Mouse (Mus musculus) c-Kit-positive CD71-positive TER-119-positive erythroid progenitor cells, embryonic 14.5 days (primary cell): Measurements from ENCODE around the gene Noc4l.

Experiments
- DNase-seq: peaks from one replicate; pipeline ENCODE4 v3.0.0-alpha.2; 2013; ENCODE audit warnings: low spot score

Gene Noc4l

DNA sequence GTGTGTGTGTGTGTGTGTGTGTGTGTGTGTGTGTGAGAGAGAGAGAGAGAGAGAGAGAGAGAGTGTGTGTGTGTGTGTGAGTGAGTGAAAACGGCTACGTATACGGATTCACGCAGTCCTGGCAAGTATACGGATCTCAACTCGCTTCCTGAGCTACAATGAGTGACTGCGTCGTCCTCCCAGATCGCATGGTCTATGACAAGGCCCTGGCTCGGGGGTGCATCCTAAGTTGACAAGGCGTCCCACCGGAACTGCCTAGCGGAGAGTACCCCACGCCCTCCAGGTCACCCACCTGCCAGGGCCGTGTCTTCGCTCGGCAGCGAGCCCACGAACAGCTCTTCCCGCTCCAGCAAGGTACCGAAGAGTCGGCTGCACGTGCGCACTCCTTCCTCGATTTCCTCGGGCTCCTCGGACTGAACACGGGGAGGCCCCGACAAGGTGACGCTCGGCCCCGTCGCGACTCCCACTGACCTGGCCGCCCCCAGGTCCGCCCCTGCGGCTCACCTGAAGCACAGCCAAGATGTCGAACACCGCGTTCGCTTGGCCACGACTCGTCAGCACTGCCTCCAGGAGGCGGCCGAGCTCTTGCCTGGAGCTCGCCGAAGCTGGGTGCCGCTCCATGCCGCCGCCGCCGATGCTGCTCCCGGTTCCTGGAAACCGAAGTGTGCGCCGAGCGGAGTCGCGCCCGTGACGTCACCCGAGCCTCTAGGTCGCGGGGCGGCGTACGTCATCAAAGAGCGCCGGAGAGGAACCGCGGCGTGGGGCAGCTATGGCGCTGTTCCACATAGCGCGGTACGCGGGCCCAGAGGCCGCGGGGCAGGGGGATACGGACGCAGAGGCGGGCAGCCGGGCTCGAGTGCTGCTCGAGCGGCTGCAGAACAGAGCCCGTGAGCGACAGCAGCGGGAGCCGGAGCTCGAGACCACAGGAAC is at the start of gene Noc4l, which contains the start of gene Ddx51:
TSS of gene Noc4l (minus strand) at position 699 of the 930 bp plus-strand sequence.
TSS of gene Ddx51 (plus strand) at position 733 of the 930 bp plus-strand sequence.
- DNase-seq = peak; percentile 96

DNA sequence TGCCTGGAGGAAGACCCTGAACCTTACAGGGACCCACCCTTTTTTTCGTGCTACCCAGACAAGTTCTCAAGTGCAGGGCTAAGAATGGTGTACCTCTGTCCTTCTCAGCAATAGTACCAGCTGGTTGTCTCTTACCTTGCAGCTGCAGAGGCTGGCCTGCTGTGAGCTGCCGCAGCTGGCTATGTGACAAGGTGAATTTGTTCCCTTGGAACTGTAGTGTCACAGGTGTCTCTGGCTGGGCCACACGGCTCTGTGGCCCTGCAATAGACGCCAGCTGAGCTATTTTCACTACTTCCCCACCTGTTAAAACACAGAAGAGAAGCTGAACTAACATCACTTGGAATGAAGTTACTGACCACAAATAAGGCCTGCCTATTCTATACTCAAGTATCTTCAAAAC is 45.4 kb upstream of the Noc4l start:
- DNase-seq = no peak

DNA sequence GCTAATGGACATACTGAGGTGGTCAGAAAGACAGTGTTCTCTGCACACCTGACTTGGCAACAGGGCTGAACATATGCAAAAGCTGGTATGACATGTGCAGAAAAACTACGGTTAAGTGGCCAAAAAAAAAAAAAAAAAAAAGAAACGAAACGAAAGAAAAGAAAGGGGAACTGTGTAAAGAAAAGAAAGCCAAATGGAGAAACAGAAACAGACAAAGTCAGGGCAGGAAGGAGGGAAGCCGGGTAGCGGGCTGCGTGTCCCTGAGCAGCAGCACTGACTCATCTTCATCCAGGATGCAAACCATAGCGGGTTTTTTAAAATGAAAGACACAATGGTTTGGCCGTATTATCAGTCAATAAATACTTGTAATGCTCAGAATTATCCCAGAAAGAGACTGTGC is 28.8 kb upstream of the Noc4l start:
- no peak for DNase-seq

DNA sequence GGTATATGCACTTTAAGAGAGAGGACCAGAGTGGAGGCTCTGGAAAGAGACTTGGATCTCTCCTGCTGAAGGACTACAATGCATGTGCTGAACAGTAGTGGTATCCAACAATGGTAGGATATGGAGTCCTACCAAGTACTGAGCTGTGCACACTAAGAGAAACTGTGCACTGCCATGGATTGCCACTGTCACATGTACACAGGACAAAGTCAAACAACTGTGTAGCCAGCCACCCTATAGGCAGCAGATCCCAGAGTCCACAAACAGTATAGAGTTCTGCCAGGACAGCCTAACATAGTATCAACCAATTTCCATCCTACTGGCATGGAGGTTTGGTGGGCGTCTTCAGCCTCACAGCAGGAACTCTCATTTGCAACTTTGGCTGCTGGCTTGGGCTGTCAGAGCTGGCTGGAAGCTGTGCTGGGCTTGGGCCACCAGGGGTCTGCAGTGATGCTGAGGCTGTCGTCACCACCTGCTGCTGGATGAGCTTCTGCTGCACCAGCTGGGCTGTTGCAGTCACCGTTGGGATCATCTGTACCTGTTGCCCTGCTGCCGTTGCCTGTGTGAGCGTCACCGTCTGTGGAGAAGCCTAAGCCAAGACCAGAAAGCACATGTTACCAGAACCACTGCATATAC is 12.4 kb upstream of the Noc4l start:
- no peak for DNase-seq

DNA sequence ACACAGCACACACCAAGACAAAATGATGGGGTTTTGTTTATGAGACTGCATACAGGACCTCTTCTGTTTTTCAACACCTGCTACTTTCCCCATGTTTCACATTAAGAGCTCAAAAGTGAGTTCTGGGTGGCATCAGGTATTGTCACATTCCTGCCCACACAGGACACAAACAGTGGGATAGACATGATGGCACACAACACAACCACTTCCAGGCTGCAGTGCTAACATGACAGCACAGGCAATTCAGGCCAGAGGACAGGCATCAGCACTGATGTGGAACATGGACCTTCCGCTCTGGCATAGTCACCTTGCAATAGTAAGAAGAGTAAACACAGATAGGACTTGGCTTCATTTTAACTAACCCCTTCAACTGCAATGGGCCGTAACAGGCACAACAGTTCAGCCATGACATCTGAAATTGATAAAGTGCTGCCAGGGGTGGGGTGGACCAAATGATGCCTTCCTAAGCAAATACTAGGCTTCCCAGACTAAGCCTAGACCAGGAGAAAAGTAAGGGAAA is 11.6 kb upstream of the Noc4l start:
- no peak for DNase-seq

DNA sequence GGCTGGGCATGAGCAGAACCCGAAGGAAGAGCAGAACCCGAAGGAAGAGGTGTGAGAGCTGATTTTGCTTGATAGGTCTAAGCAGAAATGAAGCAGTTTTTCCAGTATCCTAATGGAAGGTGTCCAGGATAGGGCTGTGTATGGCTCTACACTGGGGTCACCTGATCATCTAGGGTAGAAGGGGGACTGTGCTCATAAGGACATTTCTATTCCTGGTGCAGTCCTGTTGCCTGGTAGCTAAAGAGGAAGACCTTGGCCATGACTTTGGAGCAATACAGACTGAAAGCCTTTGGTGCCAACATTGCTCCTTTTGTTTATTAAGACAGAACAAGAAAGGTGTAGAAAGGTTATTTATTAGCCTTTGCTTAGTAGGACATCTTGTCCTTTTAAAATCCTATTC is 10.8 kb upstream of the Noc4l start:
- no peak for DNase-seq

DNA sequence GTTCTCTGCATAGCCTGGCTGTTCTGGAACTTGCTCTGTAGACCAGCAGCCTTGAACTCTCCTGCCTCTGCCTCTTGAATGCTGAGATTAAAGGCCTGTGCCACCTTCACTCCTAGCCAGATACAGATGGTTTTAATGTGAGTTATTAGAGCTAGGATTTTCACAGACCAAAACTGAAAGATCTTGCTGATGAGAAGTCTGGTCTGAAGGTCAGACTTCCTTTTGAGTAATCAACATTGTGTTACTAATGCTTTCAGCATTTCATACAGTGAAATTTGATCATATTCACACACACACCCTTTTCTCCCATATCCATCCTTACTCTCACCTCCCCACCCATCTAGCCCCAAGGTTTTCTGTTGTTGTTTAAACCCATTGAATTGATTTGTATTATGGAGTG is 6.5 kb upstream of the Noc4l start:
- no peak for DNase-seq

DNA sequence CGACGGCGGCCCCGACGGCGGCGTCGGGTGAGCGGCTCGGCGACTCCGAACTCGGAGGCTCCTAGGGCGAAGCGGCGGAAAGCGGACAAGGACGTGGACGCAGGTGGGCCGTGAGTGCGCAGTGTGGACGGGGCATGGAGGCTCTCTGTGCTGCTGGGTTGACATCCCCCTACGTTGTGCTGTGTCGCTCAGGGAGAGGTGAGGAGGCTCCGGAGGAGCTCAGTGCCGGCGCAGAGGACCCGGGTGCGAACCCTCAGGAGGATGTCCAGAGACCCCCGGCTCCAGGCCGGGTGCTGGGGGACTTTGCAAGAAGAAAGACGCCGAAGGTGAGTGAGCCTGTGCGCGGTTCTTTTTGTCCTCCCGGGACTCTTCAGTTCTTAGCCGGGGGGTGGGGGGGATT is 469 bp upstream of the Noc4l start:
- DNase-seq = no peak

DNA sequence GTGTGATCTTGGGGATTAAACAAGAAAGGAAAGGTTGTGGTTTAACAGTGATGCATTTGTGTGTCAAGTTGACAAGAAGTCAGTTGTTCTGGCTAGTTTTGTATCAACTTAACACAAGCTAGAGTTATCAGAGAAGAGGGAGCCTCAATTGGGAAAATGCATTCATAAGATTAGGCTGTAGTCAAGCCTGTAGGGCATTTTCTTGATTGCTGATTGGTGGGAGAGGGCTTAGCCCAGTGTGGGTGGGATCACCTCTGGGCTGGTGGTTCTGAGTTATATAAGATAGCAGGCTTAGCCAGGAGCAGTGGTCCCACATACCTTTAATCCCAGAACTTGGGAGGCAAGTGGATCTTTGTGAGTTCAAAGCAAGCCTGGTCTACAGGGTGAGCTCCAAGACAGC is 6.8 kb downstream of the Noc4l start:
- DNase-seq = peak; percentile 62

DNA sequence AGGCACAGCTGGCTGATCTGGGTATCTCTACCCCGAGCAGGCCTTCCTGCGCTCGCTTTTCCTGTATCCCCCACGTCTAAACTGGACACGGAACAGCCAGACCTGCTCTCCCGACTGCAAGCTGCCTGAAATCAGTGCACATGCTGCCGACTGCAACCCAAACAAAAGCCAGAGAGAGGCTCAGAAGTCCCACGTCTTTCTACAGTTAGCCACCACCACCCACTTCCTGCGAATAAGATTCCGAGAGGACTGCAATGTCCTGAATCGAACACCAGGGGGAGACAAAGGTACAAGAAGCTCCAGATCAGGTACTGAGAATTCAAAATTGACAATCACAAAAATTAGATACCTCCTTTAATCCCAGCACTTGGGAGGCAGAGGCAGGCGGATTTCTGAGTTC is 13.8 kb downstream of the Noc4l start:
- DNase-seq = peak; percentile 75

DNA sequence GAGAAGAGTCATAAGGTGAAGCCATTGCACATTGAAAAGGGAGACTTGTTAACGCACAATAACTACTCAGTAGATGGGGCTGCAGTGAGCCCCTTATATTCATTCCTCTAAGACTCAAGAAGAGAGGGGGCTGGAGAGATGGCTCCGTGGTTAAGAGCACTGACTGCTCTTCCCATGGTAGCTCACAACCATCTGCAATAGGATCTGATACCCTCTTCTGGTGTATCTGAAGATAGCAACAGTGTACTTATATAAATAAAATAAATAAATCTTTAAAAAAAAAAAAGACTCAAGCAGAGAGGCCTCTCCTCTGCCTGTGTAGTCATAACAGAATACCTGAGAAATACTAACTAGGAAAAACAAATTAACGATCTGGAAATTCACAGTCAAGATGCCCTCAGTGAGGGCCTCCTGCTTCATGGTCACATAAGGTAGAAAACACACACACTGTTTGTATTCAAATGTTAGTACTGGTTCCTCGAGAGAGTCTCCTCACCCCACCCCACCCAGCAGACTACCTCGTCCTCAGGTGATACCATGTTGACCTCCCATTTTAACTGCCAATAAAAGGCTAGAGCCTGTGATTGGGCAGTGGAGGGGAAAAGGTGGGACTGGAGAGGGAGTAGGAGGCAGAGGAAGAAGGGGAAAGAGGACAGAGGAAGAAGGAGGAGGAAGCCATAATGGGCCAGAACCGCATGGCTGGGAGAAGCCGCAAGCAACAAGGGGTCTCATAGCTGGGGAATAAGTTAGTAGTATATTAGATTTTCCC is 14.7 kb downstream of the Noc4l start:
- no peak for DNase-seq

DNA sequence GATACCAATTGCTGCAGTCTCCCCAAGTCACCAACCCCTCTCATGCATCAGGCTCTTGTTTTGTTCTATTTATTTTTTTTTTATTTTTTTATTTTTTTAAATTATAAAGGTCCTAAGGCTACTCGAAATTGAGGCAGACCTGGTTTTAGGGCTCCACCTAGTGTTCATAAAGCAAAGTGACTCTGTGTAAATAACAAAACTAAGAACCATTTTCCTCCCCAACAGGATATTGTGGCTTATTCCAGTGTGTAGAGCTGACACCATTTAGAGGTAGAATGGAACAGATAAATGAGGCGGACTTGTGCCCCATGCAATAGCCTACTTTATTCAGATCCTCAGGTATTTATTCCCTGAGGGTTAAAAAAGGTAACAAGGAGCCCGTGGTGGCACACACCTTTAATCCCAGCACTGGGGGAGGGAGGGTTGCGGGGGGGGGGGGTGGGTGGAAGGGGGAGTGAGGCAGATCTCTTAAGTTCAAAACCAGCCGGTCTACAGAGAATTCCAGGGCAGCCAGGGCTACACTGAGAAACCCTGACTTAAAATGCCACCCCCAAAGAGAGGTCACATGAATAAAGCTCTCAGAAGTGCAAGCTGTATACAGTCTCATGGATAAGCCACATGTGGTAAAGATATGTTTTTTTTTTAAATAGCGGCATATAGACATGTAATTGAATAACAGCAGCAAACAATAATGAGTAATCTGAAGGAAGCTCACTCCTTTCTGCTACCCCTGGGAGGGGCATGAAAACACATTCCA is 17.1 kb downstream of the Noc4l start:
- DNase-seq = no peak

DNA sequence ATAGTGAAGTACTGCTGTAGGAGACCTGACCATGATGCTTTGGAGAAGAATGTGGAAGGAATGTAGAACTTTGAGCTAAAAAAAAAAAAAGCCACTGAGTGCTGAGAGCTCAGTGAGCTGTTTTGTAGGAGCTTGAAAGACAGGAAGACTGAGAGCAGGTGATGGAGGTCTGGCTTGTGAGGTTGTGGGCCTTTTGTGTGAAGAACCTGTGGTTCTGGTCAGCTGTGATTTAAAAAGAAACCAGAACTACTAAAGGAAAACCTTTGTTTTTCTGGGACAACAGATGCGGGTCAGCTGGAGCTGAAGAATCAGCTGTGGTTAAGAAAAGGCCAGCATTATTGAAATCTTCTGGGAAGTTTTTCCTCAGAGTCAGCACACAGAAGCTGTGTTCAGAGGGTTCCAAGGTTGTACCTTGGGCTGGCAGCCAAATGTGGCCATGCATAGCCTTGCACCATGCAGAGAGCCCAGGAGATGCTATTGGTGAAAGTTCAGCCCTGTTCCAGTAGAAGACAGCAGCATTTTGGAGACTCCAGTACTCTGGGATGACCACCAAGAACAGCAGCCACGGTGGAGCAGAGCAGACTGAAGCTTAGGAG is 23.6 kb downstream of the Noc4l start:
- no peak for DNase-seq

DNA sequence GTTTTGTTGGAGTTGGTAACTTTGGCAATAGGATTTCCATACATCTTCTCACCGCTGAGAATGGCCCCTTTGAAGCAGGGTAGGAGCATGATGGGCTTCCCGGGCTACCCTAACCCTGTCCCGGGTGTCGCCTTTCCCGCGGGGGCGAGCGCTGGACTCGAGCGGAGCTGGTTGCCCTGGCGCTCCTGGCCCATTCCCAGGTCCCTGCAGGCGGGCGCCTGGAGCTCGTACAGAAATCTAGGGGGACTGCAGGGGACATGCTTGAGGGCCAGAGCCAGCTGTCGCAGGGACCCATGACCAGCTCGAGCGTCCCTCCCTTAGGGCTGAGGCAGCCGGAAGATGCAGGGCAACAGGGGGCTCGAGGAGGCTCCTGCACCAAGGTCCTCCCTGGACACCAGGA is 25.1 kb downstream of the Noc4l start:
- DNase-seq = no peak

DNA sequence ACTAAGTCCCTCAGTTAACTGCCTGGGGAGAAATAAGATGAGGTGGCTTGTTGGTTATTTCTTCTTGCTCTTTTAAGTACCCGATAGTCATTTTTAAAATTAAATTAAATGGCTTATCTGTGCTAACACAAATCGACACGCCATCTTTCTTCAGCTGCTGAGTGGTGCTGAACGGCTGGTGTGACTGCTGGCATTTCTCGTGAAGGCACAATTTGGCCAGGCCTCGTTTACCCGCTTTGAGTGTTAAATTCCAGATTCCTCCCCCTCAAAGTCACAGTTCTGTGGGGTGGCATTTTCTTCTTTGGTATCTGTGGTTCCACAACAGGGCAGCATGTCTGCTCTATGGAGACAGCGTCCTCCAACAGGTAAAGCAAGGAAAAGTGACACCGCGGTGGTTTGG is 25.9 kb downstream of the Noc4l start:
- no peak for DNase-seq

DNA sequence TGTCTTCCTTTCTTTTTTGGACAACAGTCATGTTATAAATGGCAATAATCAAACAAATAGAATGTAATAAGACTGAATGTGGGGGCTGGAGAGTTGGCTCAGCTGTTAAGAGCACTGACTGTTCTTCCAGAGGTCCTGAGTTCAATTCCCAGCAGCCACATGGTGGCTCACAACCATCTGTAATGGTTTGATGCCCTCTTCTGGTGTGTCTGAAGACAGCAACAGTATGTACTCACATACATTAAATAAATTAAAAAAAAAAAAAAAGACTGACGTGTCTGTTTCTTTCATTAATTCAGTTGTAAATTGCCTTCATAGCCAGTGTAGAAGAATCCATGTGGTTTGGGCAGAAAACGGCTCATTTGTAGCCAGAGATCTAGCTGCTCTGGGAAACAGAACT is 28.9 kb downstream of the Noc4l start:
- no peak for DNase-seq

DNA sequence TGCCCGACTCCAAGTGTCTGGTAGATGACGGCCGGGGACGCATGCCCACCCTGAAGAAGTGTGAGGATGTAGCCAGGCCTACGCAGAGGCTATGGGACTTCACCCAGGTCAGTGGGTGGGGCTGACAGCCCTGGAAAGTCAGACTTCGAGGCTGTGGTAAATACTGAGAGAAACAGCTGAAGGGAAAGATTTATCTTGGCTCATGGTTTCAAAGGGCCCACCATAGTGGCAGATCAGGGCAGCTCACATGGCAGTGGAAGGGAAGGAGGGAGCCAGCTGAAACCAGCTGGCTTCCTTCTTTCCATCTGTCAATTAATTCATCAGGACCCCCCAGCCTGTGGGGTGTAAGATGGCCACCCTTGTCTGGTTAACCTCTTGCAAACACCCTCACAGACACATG is 34.0 kb downstream of the Noc4l start:
- no peak for DNase-seq

DNA sequence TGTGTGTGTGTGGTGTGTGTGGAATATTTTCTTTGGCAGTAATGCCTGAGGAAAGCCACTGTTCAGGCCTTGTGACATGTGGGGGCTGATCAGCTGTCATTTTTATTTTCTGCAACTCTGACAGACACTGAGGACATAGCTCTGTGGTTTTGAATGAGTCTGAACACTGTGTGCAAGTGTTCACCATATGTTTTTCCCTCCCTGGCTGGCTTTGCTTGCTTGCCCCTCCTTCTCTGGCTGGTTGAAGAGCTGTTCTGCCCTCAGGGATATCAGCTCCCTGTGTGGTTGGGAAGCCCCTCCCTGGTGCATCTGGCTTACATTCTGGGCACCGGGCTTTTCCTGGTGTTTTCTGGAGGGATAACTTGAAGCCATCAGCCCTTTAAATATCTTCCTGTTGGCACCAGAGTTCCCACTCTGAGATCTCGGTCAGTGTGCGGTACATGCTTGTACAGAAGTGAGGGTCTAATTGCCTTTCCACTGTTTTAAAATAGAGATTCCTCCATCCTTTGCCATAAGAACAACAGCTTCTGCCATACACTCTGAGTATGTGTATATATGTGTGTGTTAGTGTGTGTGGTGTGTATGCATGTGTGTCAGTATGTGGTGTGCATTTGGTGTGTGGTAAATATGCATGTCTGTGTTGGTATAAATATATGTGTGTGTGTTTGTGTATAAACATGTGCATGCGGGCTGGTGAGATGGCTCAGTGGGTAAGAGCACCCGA is 41.6 kb downstream of the Noc4l start:
- no peak for DNase-seq

DNA sequence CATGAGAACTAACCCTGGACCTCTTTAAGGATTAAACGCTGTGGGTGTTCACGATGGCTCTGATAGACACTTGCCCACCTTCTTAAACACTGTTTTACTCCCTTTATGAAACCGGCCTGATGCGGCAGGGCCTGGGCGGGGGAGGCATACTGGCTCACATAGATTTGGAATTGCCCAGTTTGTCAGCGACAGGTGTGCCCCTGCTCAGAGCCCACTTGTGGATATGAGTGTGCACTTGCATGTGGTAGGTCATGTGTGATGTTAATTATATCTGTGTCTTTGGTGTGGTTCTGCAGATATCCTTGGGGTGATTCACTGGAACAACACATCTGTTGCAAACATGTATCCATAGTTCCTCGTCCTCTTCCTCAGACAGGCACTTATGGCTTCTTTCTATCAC is 42.7 kb downstream of the Noc4l start:
- no peak for DNase-seq

DNA sequence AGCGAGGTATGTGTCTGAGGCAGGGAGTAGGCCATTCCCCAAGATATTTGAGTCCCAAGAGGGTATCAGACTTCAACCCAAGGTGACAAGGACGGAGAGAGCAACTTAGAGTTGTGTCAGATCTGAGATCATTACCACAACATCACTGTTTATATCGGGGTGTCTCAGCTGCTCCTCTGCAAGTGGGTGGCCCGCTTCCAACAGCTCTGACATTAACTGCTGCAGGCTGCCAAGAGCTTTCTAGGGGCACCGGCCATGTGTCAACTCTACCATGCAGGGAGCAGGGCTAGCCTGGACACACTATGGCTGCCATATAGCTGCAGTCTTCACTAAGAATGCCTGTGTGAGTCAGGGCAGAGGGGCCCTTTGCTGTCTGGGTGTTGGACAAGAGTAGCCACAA is 43.3 kb downstream of the Noc4l start:
- no peak for DNase-seq

DNA sequence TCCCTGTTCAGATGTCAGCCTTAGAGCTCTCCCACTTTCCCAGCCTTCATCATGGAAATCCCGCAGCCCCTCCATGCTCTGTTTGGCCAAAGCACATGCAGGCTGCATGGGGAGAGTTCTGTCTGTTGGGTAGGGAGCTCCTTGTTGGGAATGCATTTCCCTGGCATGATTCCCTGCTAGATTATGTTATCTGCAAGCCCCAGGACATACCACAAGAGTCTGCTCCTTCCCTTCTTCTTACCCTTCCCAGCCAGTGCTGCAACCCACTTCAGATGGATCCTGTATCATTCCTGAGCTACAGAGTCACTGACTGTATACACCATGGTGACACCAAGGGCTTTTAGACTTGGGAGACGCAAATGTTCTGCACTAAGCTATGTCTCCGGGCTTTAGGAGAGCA is 43.8 kb downstream of the Noc4l start:
- no peak for DNase-seq
